Mouse (Mus musculus): Measurements from ENCODE around the gene Rsu1. TPM values are rescaled to one million over a fixed set of nuclear protein-coding genes. Genes with fewer than 3 reads are reported as not detected.

Rsu1 gene
- polyA plus RNA-seq, 1 experiment from 2014 or later: 68.3 TPM

DNA sequence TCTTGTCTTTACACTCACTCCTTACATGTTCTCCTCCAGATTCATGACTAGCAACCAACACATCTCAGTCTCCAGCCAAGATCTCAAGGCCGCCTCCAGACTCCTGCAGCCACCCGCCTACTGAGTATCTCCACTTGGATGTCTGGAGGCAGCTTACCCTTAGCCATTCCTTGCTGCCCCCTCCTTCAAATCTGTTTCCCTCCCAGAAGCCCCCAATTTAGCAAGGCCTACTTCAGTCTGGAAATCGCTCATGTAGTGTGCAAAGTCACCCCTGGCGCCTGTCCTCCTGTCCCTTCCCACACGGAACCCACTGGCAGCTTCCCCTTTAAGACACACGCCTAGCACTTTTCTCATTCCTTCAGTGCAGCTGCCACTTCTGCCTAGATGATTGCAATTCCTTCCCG lies 167.4 kb downstream of the Rsu1 start:
- no peak overlapping the region for H3K27ac ChIP-seq (ENCODE audit: low read depth, low read length)
- H3K4me1 ChIP-seq (replicated peaks; ENCODE audit: control insufficient read depth, insufficient read depth, low read length): no peaks in the 10 kb centered on the region
- no peak overlapping the region for H3K9ac ChIP-seq (ENCODE audit: low read depth, low read length)
- ATAC-seq: no peak
- no peak overlapping the region for H3K4me2 ChIP-seq (replicated peaks; ENCODE audit: low read depth)
- no peak for TF ChIP-seq CTCF (IDR thresholded peaks at IDR 0.05; ENCODE audit: low read depth)
- 63% methylated on average over 7 of the region's 7 CpGs for WGBS
- H3K27me3 ChIP-seq (replicated peaks; ENCODE audit: control insufficient read depth, insufficient read depth, low read length): no peaks in the 10 kb centered on the region
- H3K9me3 ChIP-seq (ENCODE audit: control insufficient read depth): no peaks in the 10 kb centered on the region
- H3K4me3 ChIP-seq (ENCODE audit: low read depth, low read length): no peak overlapping the region
- H3K36me3 ChIP-seq (ENCODE audit: control insufficient read depth, insufficient read depth): no peaks in the 10 kb centered on the region

DNA sequence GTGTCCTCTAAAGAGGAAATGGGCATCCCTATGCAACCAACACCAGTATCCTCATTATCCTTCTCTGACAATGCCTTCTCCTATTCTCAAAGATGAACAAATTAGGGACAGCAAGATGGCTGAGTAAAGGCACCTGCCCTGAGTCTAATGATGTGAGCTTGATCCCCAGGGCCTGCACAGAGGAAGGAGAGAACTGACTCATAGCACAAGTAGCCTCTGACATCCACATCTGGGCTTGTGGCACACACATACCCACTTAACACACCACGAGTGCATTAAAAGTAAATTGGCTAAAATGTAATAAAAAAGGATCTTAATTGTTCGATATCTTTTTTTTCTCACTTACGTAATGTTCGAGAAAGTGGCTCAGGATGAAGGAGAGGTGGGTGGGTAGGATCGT lies 177.2 kb downstream of the Rsu1 start:
- Histone ChIP-seq H3K9ac (ENCODE audit: low read depth, low read length) (no peak overlapping the region), H3K4me3 (ENCODE audit: low read depth, low read length) (no peak overlapping the region), H3K4me2 (replicated peaks; ENCODE audit: low read depth) (no peak overlapping the region), H3K4me1 (replicated peaks; ENCODE audit: control insufficient read depth, insufficient read depth, low read length) (no peaks in the 10 kb centered on the region), H3K9me3 (ENCODE audit: control insufficient read depth) (no peaks in the 10 kb centered on the region), H3K27me3 (replicated peaks; ENCODE audit: control insufficient read depth, insufficient read depth, low read length) (no peaks in the 10 kb centered on the region), H3K36me3 (ENCODE audit: control insufficient read depth, insufficient read depth) (no peaks in the 10 kb centered on the region), H3K27ac (ENCODE audit: low read depth, low read length) (no peak overlapping the region)
- TF ChIP-seq CTCF (IDR thresholded peaks at IDR 0.05; ENCODE audit: low read depth): no peak
- 95% methylated on average over 5 of the region's 5 CpGs for WGBS
- ATAC-seq: no peak

DNA sequence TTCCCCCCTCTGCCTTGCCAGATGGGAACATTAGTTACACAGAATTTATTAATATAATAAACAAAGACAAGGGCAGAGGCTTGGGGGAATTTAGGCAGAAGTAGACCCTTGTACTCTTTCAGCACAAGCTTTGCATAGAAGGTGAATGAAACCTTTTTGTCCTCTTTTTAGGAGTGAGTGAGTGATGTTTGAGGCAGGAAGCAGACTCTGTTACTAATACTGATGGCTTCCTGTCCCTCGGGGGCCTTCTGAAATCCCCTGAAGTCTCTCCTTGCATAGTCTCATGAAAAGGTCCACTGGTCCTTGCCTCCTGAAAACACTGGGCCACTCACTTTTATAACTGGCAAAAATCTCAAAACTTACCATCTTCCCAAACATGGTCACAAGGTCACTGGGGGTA lies 177.6 kb downstream of the Rsu1 start:
- no peak for ATAC-seq
- Histone ChIP-seq H3K4me3 (ENCODE audit: low read depth, low read length) (no peak overlapping the region), H3K4me2 (replicated peaks; ENCODE audit: low read depth) (no peak overlapping the region), H3K9me3 (ENCODE audit: control insufficient read depth) (no peaks in the 10 kb centered on the region), H3K9ac (ENCODE audit: low read depth, low read length) (no peak overlapping the region), H3K4me1 (replicated peaks; ENCODE audit: control insufficient read depth, insufficient read depth, low read length) (no peaks in the 10 kb centered on the region), H3K36me3 (ENCODE audit: control insufficient read depth, insufficient read depth) (no peaks in the 10 kb centered on the region), H3K27ac (ENCODE audit: low read depth, low read length) (no peak overlapping the region), H3K27me3 (replicated peaks; ENCODE audit: control insufficient read depth, insufficient read depth, low read length) (no peaks in the 10 kb centered on the region)
- WGBS: 57% methylated on average over 1 of the region's 1 CpGs
- TF ChIP-seq CTCF (IDR thresholded peaks at IDR 0.05; ENCODE audit: low read depth): no peak

DNA sequence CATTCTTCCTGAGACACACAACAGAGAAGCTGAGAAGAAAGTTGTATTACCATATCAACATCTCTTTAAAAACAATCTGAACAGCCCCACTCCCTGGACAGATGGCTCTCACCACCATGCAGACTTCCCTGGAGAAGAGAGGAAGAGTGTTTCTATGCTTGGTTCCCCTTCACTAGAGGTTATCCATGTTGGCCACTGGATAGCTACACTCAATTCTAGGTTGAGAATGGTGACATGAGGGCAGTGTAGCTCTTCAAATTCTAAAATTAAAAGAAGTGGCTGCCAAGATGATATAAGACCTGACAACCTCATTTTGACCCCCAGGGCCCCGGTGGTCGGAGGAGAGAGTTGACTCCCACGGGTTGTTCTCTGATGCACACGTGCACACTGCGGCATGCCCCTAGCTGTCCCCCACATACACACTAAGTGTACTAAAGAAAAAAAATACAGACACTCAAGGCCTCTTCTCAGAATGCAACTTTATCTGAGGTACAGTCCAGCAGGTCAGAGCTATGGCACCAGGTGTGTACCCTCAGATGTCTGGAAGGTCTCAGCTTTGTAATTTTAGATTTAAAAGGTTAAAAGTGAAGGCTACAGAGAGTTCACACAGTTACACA lies 179.7 kb downstream of the Rsu1 start:
- Histone ChIP-seq H3K4me3 (ENCODE audit: low read depth, low read length) (no peak overlapping the region), H3K4me2 (replicated peaks; ENCODE audit: low read depth) (no peak overlapping the region), H3K9ac (ENCODE audit: low read depth, low read length) (no peak overlapping the region), H3K27ac (ENCODE audit: low read depth, low read length) (no peak overlapping the region), H3K27me3 (replicated peaks; ENCODE audit: control insufficient read depth, insufficient read depth, low read length) (no peaks in the 10 kb centered on the region), H3K36me3 (ENCODE audit: control insufficient read depth, insufficient read depth) (no peaks in the 10 kb centered on the region), H3K9me3 (ENCODE audit: control insufficient read depth) (no peaks in the 10 kb centered on the region), H3K4me1 (replicated peaks; ENCODE audit: control insufficient read depth, insufficient read depth, low read length) (no peaks in the 10 kb centered on the region)
- 91% methylated on average over 5 of the region's 5 CpGs for WGBS
- no peak for TF ChIP-seq CTCF (IDR thresholded peaks at IDR 0.05; ENCODE audit: low read depth)
- ATAC-seq: no peak

DNA sequence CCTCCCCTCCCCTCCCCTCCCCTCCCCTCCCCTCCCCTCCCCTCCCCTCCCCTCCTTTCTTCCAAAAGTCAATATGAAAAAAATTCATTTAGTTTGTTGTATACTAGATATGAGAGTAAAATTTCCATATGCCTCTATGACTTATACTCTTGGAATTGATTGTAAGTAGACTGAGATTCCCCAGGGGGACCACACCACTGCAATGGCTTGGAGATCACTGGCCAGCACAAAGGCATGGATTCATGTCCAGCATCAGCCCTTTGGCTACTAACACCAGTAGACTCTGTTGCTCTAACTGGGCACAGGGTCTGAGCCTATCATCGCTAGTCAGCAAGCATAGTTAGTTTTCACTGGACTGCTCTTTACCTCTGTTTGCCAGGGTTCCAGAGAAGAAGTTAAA lies 180.4 kb downstream of the Rsu1 start:
- Histone ChIP-seq H3K9ac (ENCODE audit: low read depth, low read length) (no peak overlapping the region), H3K4me2 (replicated peaks; ENCODE audit: low read depth) (no peak overlapping the region), H3K4me3 (ENCODE audit: low read depth, low read length) (no peak overlapping the region), H3K4me1 (replicated peaks; ENCODE audit: control insufficient read depth, insufficient read depth, low read length) (no peaks in the 10 kb centered on the region), H3K27ac (ENCODE audit: low read depth, low read length) (no peak overlapping the region), H3K36me3 (ENCODE audit: control insufficient read depth, insufficient read depth) (no peaks in the 10 kb centered on the region), H3K9me3 (ENCODE audit: control insufficient read depth) (no peaks in the 10 kb centered on the region), H3K27me3 (replicated peaks; ENCODE audit: control insufficient read depth, insufficient read depth, low read length) (no peaks in the 10 kb centered on the region)
- no peak for TF ChIP-seq CTCF (IDR thresholded peaks at IDR 0.05; ENCODE audit: low read depth)
- WGBS: 96% methylated on average over 1 of the region's 1 CpGs
- ATAC-seq: no peak

DNA sequence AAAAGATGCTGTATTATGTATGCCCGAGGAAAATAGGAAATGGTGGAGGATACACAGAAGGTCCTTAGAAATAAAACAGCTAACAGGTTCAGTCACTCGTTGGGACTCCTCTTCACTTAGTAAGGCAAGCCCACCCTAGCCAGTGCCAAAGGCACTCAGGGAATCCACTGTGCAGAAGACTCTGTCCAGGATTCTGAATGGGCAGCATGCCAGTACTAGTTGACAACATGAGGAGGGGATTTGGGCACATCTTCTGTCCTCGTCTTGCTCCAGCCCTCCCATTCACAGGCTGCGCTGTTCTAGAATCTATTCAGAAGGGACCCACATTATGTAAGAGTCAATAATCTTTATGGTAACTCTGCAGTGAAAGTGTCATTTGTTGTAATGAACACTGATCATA lies 181.4 kb downstream of the Rsu1 start:
- H3K27ac ChIP-seq (ENCODE audit: low read depth, low read length): no peak overlapping the region
- ATAC-seq: no peak
- no peak overlapping the region for H3K4me2 ChIP-seq (replicated peaks; ENCODE audit: low read depth)
- no peaks in the 10 kb centered on the region for H3K27me3 ChIP-seq (replicated peaks; ENCODE audit: control insufficient read depth, insufficient read depth, low read length)
- no peaks in the 10 kb centered on the region for H3K36me3 ChIP-seq (ENCODE audit: control insufficient read depth, insufficient read depth)
- no peak overlapping the region for H3K9ac ChIP-seq (ENCODE audit: low read depth, low read length)
- H3K4me3 ChIP-seq (ENCODE audit: low read depth, low read length): no peak overlapping the region
- 76% methylated on average over 4 of the region's 4 CpGs for WGBS
- H3K4me1 ChIP-seq (replicated peaks; ENCODE audit: control insufficient read depth, insufficient read depth, low read length): no peaks in the 10 kb centered on the region
- no peak for TF ChIP-seq CTCF (IDR thresholded peaks at IDR 0.05; ENCODE audit: low read depth)
- no peaks in the 10 kb centered on the region for H3K9me3 ChIP-seq (ENCODE audit: control insufficient read depth)

DNA sequence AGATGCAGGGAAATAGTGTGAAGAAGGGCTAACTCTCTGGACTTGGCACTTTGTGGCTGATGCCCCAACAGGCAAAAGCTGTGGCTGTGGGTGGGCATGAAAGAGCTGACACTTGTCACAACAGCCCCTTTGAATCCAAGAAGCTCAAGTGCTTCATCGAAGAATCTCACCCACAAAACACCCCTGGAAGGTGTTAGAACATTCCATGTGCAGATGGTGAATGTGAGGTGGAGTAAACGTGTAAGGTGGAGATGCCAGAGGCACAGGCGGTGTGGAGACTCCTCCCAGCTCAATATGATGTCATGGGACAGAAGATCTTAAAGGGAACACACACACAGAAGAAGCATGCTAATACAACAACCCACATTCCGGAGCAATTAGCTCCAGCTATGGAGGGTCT lies 182.9 kb downstream of the Rsu1 start:
- Histone ChIP-seq H3K36me3 (ENCODE audit: control insufficient read depth, insufficient read depth) (no peaks in the 10 kb centered on the region), H3K4me2 (replicated peaks; ENCODE audit: low read depth) (no peak overlapping the region), H3K9me3 (ENCODE audit: control insufficient read depth) (no peaks in the 10 kb centered on the region), H3K27me3 (replicated peaks; ENCODE audit: control insufficient read depth, insufficient read depth, low read length) (no peaks in the 10 kb centered on the region), H3K4me3 (ENCODE audit: low read depth, low read length) (no peak overlapping the region), H3K4me1 (replicated peaks; ENCODE audit: control insufficient read depth, insufficient read depth, low read length) (no peaks in the 10 kb centered on the region), H3K27ac (ENCODE audit: low read depth, low read length) (no peak overlapping the region), H3K9ac (ENCODE audit: low read depth, low read length) (no peak overlapping the region)
- TF ChIP-seq CTCF (IDR thresholded peaks at IDR 0.05; ENCODE audit: low read depth): no peak
- ATAC-seq: no peak
- 68% methylated on average over 4 of the region's 4 CpGs for WGBS
